Mouse (Mus musculus): ENCODE data around the gene Fblim1. TPM values are rescaled to one million over a fixed set of nuclear protein-coding genes. Genes with fewer than 3 reads are reported as not detected.

Gene Fblim1
- polyA plus RNA-seq, 1 experiment from 2014 or later, result 17.0 TPM

DNA sequence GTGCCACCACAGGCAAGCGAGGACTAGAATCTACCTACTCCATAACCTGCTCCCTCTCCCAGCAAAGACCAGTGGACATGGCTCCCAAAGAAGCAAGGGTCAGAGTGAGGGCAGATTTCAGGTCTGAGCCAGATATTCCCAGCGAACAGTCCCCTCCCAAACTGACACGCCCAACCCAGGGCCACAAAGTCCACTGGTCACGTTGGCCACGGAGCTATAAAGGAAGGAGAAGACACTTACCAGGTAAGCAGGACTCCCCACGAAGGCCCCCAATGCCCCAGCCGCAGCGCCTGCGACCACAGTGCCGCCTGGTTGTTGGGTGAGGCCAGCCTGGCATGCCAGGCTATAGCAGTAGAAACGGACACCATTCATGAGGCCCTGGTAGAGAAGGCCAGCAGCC lies 17.1 kb upstream of the Fblim1 start:
- no peak for ATAC-seq (replicated peaks; ENCODE audit: low FRiP score)
- Histone ChIP-seq H3K27ac (ENCODE audit: low read depth, low read length) (no peak overlapping the region), H3K36me3 (ENCODE audit: control insufficient read depth, insufficient read depth, low read length) (peaks cover 11% of the 10 kb centered on the region; the same call in 1 of the 2 replicates), H3K9ac (ENCODE audit: low read depth, low read length) (no peak overlapping the region), H3K4me3 (ENCODE audit: low read depth, low read length) (no peak overlapping the region), H3K9me3 (ENCODE audit: control insufficient read depth, low read length) (no peaks in the 10 kb centered on the region), H3K4me1 (replicated peaks; ENCODE audit: control insufficient read depth, insufficient read depth, low read length) (peaks cover 6% of the 10 kb centered on the region; the same call in 1 of the 2 replicates), H3K4me2 (no peak overlapping the region), H3K27me3 (replicated peaks; ENCODE audit: control insufficient read depth, insufficient read depth, low read length) (no peaks in the 10 kb centered on the region)
- DNase-seq (ENCODE audit: low spot score), result no peak
- 82% methylated on average over 11 of the region's 11 CpGs for WGBS

DNA sequence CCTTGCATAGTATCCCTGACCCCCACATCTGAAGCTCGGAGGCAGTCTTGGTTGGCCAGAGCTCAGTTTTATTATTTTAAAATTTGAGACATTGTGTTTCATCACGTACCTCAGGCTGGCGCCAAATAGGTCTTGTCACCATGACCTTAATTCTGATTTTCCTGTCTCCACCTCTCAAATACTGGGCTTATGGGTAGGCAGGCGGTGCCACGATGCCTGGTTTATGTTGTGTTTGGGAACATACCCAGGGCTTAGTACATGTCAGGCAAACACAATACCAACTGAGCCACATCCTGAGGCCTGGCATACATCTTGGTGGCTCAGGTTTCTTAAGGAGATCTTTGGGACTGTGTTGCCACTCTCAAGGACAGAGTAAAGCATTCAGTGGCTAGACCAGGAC lies 16.7 kb upstream of the Fblim1 start:
- H3K9ac ChIP-seq (ENCODE audit: low read depth, low read length), result no peak overlapping the region
- H3K27ac ChIP-seq (ENCODE audit: low read depth, low read length), result no peak overlapping the region
- no peaks in the 10 kb centered on the region for H3K9me3 ChIP-seq (ENCODE audit: control insufficient read depth, low read length)
- peaks cover 9% of the 10 kb centered on the region; the same call in 1 of the 2 replicates for H3K4me1 ChIP-seq (replicated peaks; ENCODE audit: control insufficient read depth, insufficient read depth, low read length)
- H3K36me3 ChIP-seq (ENCODE audit: control insufficient read depth, insufficient read depth, low read length), result peaks cover 8% of the 10 kb centered on the region; the same call in 1 of the 2 replicates
- no peak overlapping the region for H3K4me3 ChIP-seq (ENCODE audit: low read depth, low read length)
- DNase-seq (ENCODE audit: low spot score), result no peak
- H3K4me2 ChIP-seq, result no peak overlapping the region
- ATAC-seq (replicated peaks; ENCODE audit: low FRiP score), result no peak
- WGBS, result 81% methylated on average over 5 of the region's 5 CpGs
- H3K27me3 ChIP-seq (replicated peaks; ENCODE audit: control insufficient read depth, insufficient read depth, low read length), result no peaks in the 10 kb centered on the region

DNA sequence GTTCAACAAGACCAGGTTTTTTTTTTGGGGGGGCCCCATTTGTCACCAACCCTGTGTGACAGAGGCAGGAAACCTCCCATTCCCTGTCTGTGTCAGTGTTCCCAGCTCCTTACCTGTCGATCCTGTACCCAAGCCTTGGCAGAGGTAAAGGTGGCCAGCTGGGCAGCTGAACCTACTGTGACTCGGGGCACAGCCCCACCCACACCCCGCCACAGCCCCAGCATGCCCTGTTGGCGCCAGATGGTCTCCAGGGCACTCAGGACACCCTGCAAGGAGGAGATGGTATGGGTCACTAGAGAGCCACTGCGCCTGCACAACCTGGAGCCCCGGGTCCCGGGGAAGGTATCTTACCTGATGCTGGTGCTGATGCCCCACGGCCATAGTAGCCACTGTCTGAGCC lies 16.2 kb upstream of the Fblim1 start:
- 76% methylated on average over 8 of the region's 8 CpGs for WGBS
- no peaks in the 10 kb centered on the region for H3K27me3 ChIP-seq (replicated peaks; ENCODE audit: control insufficient read depth, insufficient read depth, low read length)
- peaks cover 8% of the 10 kb centered on the region; the same call in 1 of the 2 replicates for H3K36me3 ChIP-seq (ENCODE audit: control insufficient read depth, insufficient read depth, low read length)
- H3K4me1 ChIP-seq (replicated peaks; ENCODE audit: control insufficient read depth, insufficient read depth, low read length), result peaks cover 11% of the 10 kb centered on the region; the same call in 1 of the 2 replicates
- no peak overlapping the region for H3K4me2 ChIP-seq
- no peak overlapping the region for H3K4me3 ChIP-seq (ENCODE audit: low read depth, low read length)
- DNase-seq (ENCODE audit: low spot score) (no peak), ATAC-seq (replicated peaks; ENCODE audit: low FRiP score) (no peak)
- H3K9ac ChIP-seq (ENCODE audit: low read depth, low read length), result no peak overlapping the region
- no peak overlapping the region for H3K27ac ChIP-seq (ENCODE audit: low read depth, low read length)
- H3K9me3 ChIP-seq (ENCODE audit: control insufficient read depth, low read length), result no peaks in the 10 kb centered on the region

DNA sequence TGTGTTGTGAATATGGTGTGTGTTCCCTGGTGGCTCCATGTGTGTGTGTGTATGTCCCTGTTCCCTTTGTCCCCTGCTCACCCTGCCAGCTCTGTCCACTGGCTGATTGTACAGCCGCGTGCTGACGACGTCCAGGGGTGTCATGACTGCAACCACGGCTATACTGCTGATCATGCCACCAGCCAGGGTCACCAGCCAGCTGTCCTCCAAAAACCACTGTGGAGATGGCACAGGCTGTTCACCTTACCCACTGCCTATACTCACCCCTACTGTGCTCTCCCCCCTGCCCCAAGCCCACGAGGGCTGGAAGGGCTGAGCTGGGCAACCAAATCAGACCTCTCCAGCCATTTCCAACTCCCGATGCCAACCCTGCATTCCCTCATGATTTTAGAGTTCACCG lies 15.4 kb upstream of the Fblim1 start:
- peaks cover 3% of the 10 kb centered on the region; the same call in 1 of the 2 replicates for H3K36me3 ChIP-seq (ENCODE audit: control insufficient read depth, insufficient read depth, low read length)
- DNase-seq (ENCODE audit: low spot score), result no peak
- no peaks in the 10 kb centered on the region for H3K9me3 ChIP-seq (ENCODE audit: control insufficient read depth, low read length)
- H3K27ac ChIP-seq (ENCODE audit: low read depth, low read length), result no peak overlapping the region
- no peak overlapping the region for H3K4me3 ChIP-seq (ENCODE audit: low read depth, low read length)
- H3K4me2 ChIP-seq, result no peak overlapping the region
- H3K27me3 ChIP-seq (replicated peaks; ENCODE audit: control insufficient read depth, insufficient read depth, low read length), result no peaks in the 10 kb centered on the region
- WGBS, result 82% methylated on average over 8 of the region's 8 CpGs
- ATAC-seq (replicated peaks; ENCODE audit: low FRiP score), result no peak
- peaks cover 11% of the 10 kb centered on the region; the same call in 1 of the 2 replicates for H3K4me1 ChIP-seq (replicated peaks; ENCODE audit: control insufficient read depth, insufficient read depth, low read length)
- H3K9ac ChIP-seq (ENCODE audit: low read depth, low read length), result no peak overlapping the region

DNA sequence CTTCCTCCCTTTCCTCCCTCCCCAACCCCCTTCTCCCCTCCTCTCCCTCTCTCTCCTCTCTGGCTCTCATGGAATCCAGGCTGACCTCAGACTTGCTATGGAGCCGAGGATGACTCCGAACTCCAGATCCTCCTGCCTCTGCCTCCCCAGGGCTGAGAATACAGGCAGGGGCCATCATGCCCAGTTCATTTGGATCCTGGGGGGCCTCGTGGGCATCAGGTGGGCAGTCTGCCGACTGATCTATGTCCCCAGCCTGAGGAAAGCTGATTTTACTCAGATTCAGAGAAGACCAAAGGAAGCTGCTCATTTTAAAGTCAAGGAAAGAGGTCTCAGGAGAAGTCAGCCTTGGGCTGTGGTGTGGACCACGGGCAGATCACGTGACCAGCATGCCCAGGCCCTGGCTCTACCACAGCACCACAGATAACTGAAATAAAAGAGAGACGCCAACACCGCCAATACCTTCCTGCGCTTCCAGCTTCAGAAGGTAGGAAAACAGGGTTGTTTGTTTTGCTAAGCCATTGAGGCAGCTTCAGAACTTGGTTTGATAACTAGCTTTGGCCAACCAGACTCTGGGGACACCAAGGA lies 13.5 kb upstream of the Fblim1 start:
- no peak for ATAC-seq (replicated peaks; ENCODE audit: low FRiP score)
- H3K27ac ChIP-seq (ENCODE audit: low read depth, low read length), result no peak overlapping the region
- WGBS, result 80% methylated on average over 9 of the region's 9 CpGs

DNA sequence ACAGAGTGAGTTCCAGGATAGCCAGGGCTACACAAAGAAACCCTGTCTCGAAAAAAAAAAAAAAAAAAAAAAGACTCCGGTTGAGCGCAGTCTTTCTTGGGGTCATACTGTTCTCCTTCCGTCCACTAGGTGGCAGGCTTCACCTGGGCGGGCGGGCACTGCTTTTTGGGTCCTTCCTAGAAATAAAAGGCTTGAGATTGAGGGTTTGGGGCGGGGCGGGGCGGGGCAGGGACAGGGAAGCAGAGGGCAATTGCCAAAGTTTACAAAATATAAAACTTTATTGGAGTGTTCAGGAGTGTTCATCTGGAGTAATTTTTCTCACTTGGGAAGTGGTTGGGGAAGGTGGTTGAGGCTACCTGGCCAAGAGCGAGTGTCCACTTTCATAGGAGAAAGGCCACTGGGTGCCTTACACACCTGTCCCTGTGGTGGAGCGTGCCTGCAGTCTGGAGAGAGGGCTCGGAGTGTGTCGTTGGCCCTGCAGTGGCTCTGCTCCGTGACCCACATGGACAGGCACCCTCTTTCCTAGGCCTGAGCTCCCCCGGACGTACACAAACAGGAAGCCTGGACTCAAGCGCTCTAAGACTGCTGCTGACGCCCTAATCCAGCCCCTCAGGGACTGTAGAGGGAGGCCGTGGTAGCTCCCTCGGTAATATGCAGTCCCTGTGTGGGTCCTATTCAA lies 12.8 kb upstream of the Fblim1 start, which contains the start of gene Tmem82:
Tmem82 (minus strand) TSS at position 69 of the 679 bp plus-strand sequence.
- no peaks in the 10 kb centered on the region for H3K9me3 ChIP-seq (ENCODE audit: control insufficient read depth, low read length)
- peak within 1 kb of the TSS; percentile 74 for H3K4me2 ChIP-seq
- no peaks in the 10 kb centered on the region for H3K36me3 ChIP-seq (ENCODE audit: control insufficient read depth, insufficient read depth, low read length)
- ATAC-seq (replicated peaks; ENCODE audit: low FRiP score), result no peak
- peak within 1 kb of the TSS; percentile 51 for H3K4me3 ChIP-seq (ENCODE audit: low read depth, low read length)
- peak within 1 kb of the TSS; percentile 26 for H3K9ac ChIP-seq (ENCODE audit: low read depth, low read length)
- H3K27me3 ChIP-seq (replicated peaks; ENCODE audit: control insufficient read depth, insufficient read depth, low read length), result no peaks in the 10 kb centered on the region
- H3K4me1 ChIP-seq (replicated peaks; ENCODE audit: control insufficient read depth, insufficient read depth, low read length), result peaks cover 11% of the 10 kb centered on the region; the same call in 1 of the 2 replicates
- H3K27ac ChIP-seq (ENCODE audit: low read depth, low read length), result no peak within 1 kb of the TSS
- 30% methylated on average over 19 of the region's 20 CpGs for WGBS
- DNase-seq (ENCODE audit: low spot score), result peak; percentile 60

More for the DNA sequence above, 13.5 kb upstream of the Fblim1 start:
- Histone ChIP-seq H3K27me3 (replicated peaks; ENCODE audit: control insufficient read depth, insufficient read depth, low read length) (no peaks in the 10 kb centered on the region), H3K9ac (ENCODE audit: low read depth, low read length) (no peak overlapping the region), H3K9me3 (ENCODE audit: control insufficient read depth, low read length) (no peaks in the 10 kb centered on the region), H3K36me3 (ENCODE audit: control insufficient read depth, insufficient read depth, low read length) (no peaks in the 10 kb centered on the region), H3K4me3 (ENCODE audit: low read depth, low read length) (no peak overlapping the region), H3K4me1 (replicated peaks; ENCODE audit: control insufficient read depth, insufficient read depth, low read length) (peaks cover 11% of the 10 kb centered on the region; the same call in 1 of the 2 replicates), H3K4me2 (no peak overlapping the region)
- DNase-seq (ENCODE audit: low spot score), result no peak

DNA sequence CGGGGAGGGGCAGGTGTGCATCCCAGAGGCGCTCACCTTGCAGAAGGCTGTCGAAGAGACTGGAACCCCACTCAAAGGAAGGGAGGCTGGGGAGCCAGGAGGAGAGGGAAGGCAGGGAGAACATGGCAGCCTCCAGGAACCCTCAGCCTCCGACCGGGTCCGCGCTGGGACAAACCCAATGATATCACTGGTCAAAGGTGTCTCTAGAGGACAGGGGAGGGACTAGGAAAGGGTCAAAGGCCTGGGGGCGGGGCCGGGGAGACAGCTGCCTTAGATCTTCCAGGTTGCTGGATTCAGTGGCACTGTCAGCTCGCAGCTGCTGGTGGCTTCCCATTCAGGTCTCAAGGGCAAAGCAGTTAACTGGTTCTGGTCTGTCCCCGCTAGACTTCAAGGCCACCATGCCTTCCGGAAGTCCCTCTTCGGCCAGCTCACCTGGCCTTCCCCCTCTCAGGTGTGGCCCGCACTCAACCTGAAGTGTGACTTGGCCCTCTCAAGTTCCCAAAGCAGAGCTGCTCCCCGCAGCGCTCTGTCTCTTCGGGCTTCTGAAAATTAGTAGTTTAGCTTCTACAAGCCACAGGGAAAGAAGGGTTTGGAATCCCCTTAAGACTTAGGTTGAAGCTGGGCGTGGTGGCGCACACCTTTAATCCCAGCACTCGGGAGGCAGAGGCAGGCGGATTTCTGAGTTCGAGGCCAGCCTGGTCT lies 12.1 kb upstream of the Fblim1 start:
- no peaks in the 10 kb centered on the region for H3K36me3 ChIP-seq (ENCODE audit: control insufficient read depth, insufficient read depth, low read length)
- ATAC-seq (replicated peaks; ENCODE audit: low FRiP score), result peak; percentile 54
- WGBS, result 12% methylated on average over 22 of the region's 22 CpGs
- no peak overlapping the region for H3K27ac ChIP-seq (ENCODE audit: low read depth, low read length)
- peak overlapping the region; percentile 74 for H3K4me2 ChIP-seq
- peak overlapping the region; percentile 26 for H3K9ac ChIP-seq (ENCODE audit: low read depth, low read length)
- H3K9me3 ChIP-seq (ENCODE audit: control insufficient read depth, low read length), result no peaks in the 10 kb centered on the region
- H3K27me3 ChIP-seq (replicated peaks; ENCODE audit: control insufficient read depth, insufficient read depth, low read length), result no peaks in the 10 kb centered on the region
- H3K4me1 ChIP-seq (replicated peaks; ENCODE audit: control insufficient read depth, insufficient read depth, low read length), result peaks cover 11% of the 10 kb centered on the region; the same call in 1 of the 2 replicates
- peak; percentile 65 for DNase-seq (ENCODE audit: low spot score)
- H3K4me3 ChIP-seq (ENCODE audit: low read depth, low read length), result peak overlapping the region; percentile 51

DNA sequence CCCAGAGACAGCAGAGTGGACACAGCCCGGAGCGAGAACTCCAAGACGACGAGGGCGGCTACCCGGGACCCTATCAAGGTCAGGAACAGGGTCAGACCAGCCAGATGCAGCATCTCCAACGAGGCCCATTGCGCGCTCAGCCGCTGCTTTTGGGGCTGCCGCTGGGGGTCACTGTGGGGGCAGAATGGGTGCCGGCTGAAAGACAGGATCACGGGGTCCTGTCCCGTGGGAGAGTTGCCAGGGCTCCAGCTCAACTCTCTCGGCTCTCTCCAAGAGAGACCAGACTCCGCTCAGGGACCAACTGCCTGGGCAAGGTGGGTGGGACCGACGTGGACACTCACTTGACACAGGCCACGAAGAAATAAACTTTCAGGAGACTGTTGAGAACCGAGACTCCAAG lies 11.4 kb upstream of the Fblim1 start:
- WGBS, result 4% methylated on average over 20 of the region's 20 CpGs
- Histone ChIP-seq H3K4me3 (ENCODE audit: low read depth, low read length) (peak overlapping the region; percentile 51), H3K27me3 (replicated peaks; ENCODE audit: control insufficient read depth, insufficient read depth, low read length) (no peaks in the 10 kb centered on the region), H3K9ac (ENCODE audit: low read depth, low read length) (peak overlapping the region; percentile 26), H3K27ac (ENCODE audit: low read depth, low read length) (no peak overlapping the region), H3K36me3 (ENCODE audit: control insufficient read depth, insufficient read depth, low read length) (no peaks in the 10 kb centered on the region), H3K4me2 (peak overlapping the region; percentile 74), H3K4me1 (replicated peaks; ENCODE audit: control insufficient read depth, insufficient read depth, low read length) (peaks cover 11% of the 10 kb centered on the region; the same call in 1 of the 2 replicates), H3K9me3 (ENCODE audit: control insufficient read depth, low read length) (no peaks in the 10 kb centered on the region)
- ATAC-seq (replicated peaks; ENCODE audit: low FRiP score) (peak; percentile 33), DNase-seq (ENCODE audit: low spot score) (peak; percentile 77)
